Mouse (Mus musculus): ENCODE data around the gene Ncbp1. TPM values are rescaled to one million over a fixed set of nuclear protein-coding genes. Genes with fewer than 3 reads are reported as not detected.

Gene Ncbp1
- 34.8 and 38.1 TPM in 2 replicates for polyA plus RNA-seq (2015; fragmentation: Nextera tagmentation; extraction: Ambion mirVana)

DNA sequence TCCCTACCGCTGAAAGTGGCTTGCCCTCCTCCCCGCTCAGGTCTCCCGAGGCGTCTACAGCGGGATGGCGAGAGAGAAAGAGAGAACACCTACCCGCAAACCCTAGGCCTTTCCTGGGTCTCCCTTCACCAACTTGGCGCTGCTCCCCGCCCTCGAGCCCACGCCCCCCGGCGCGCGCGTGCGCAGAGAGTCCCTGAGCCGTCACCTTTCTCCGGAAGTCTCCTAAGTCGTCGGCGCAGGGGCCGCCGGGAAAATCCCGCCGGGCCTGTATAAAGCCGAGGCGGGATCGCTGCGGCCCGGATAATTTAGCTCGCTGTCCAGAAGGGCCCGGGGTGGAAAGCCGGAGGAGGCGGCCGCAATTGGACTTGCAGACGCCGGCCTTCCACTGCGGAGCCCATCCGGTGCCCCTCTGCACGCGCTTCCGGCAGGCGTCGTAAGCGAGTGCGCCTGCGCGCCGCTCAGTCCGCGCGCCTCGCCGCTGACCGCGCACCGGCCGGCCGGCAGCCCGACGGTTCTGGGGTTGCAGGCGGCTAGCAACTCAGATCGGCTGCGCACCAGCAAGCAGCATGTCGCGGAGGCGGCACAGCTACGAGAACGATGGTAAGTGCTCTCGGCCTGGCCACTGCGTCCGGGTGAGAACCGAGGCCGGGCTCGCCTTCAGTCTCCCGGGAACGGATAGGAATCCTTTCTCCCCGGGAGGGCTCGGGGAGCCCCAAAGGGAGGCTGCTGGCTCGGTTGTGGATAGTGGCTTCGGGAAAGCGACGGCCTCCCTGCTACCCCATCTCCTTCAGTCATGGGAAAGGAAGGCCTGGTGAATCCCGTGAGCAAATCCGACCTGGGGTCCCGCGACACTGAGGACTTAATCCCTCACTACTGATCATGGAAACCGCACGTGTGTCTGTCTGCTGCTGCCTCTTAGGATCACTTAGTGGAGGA lies at the start of gene Ncbp1, which contains the start of gene Tstd2:
Ncbp1 (plus strand) TSS at position 327 of the 936 bp plus-strand sequence.
Tstd2 (minus strand) TSS at position 408 of the 936 bp plus-strand sequence.

DNA sequence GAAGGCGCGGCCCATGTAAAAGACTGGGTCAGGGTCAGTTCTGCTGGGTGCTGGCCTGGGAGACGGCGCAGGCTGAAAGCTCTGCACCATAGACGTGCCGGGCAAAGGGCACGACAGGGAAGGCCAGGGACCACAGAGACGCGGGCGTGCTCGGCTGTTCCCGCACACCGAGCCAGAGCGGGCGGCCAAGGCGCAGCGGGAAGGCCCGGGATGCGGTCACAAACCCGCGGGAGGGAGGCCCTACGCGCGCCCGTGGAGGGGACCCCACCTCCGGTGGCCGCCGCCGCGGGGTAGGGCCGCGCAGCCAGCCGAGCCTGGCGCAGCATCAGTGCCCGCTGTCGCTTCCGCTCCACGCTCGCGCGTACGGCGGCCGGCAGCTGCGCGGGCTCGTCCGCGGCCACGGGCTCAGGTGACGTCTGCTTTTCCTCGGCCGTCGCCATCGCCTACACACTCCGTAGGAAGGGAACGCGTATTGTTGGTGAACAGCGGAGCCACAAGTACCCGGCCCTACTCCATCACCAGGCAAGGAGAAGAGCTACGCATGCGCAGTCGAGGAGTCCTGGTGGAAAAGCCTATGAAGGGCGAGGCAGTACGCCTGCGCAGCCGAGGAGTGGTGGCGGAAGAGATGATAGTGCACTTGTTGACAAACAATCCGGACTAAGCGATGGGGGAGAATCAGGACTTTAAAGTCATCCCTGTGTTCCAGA lies 57.5 kb downstream of the Ncbp1 start, which contains the start of gene Xpa:
Xpa (minus strand) TSS at position 531 of the 707 bp plus-strand sequence.

Other genes starting within 250 kb of the Ncbp1 start
- 1.3 TPM in 2 replicates for gene Ccdc180, start 248.3 kb upstream of the Ncbp1 start, polyA plus RNA-seq (2015; fragmentation: Nextera tagmentation; extraction: Ambion mirVana)
- gene Tdrd7, start 173.3 kb upstream of the Ncbp1 start, polyA plus RNA-seq (2015; fragmentation: Nextera tagmentation; extraction: Ambion mirVana), result 12.1 and 15.0 TPM in 2 replicates
- 28.4 and 33.6 TPM in 2 replicates for gene Tmod1, start 99.7 kb upstream of the Ncbp1 start, polyA plus RNA-seq (2015; fragmentation: Nextera tagmentation; extraction: Ambion mirVana)
- gene Tstd2, start 81 bp downstream of the Ncbp1 start, polyA plus RNA-seq (2015; fragmentation: Nextera tagmentation; extraction: Ambion mirVana), result 13.8 and 15.8 TPM in 2 replicates
- 21.1 and 26.5 TPM in 2 replicates for gene Xpa, start 57.7 kb downstream of the Ncbp1 start, polyA plus RNA-seq (2015; fragmentation: Nextera tagmentation; extraction: Ambion mirVana)
- not detected in 2 replicates for gene Foxe1, start 205.0 kb downstream of the Ncbp1 start, polyA plus RNA-seq (2015; fragmentation: Nextera tagmentation; extraction: Ambion mirVana)

Measured in spleen, postnatal 0 days (tissue).